Mouse (Mus musculus) forebrain, embryonic 14.5 days (tissue): ENCODE data around the gene Arl15. TPM values are rescaled to one million over a fixed set of nuclear protein-coding genes. Genes with fewer than 3 reads are reported as not detected.

Source experiments
- ATAC-seq: fragments of 200-750 bp; cut with Nextera tagmentation; 2 replicates; pipeline ENCODE4 v1.8.0; 2017; ENCODE audit warnings: mild to moderate bottlenecking, moderate library complexity
- DNase-seq: peaks from one replicate; pipeline ENCODE4 v3.0.0-alpha.2; 2015; ENCODE audit warnings: low spot score
- H3K27ac ChIP-seq: fragments of 300-500 bp; sonication (generic); 2 replicates; pipeline ENCODE4 v1.5.1; 2014; ENCODE audit warnings: low read depth, mild to moderate bottlenecking, control low read depth, low read length, moderate library complexity
- H3K27me3 ChIP-seq: fragments of 300-500 bp; sonication (generic); replicated peaks from 2 replicates; pipeline ENCODE4 v1.6.1; 2014; ENCODE audit warnings: low read length, control low read depth, mixed read lengths; ENCODE audit not compliant: control insufficient read depth, insufficient read depth
- H3K36me3 ChIP-seq: fragments of 300-500 bp; sonication (generic); 2 replicates; pipeline ENCODE4 v1.6.1; 2014; ENCODE audit warnings: low read length, control low read depth; ENCODE audit not compliant: control insufficient read depth, insufficient read depth
- H3K4me1 ChIP-seq: fragments of 300-500 bp; sonication (generic); 2 replicates; pipeline ENCODE4 v1.6.1; 2014; ENCODE audit warnings: antibody characterized with exemption, low read length, control low read depth; ENCODE audit not compliant: control insufficient read depth, insufficient read depth
- H3K4me2 ChIP-seq: fragments of 300-500 bp; sonication (generic); 2 replicates; pipeline ENCODE4 v1.6.1; 2014; ENCODE audit warnings: mild to moderate bottlenecking, control low read depth, low read length
- H3K4me3 ChIP-seq: fragments of 300-500 bp; sonication (generic); 2 replicates; pipeline ENCODE4 v1.5.1; 2014; ENCODE audit warnings: low read depth, low read length, control low read depth
- H3K9ac ChIP-seq: fragments of 300-500 bp; sonication (generic); 2 replicates; pipeline ENCODE4 v1.6.1; 2014; ENCODE audit warnings: mild to moderate bottlenecking, low read length, control low read depth, moderate library complexity
- H3K9me3 ChIP-seq: fragments of 300-500 bp; sonication (generic); replicated peaks from 2 replicates; pipeline ENCODE4 v1.6.1; 2016; ENCODE audit warnings: low read length, control low read depth, mixed read lengths; ENCODE audit not compliant: control insufficient read depth
- WGBS: fragments of 180-500 bp; shearing (Covaris S2); extraction: QIAGEN DNeasy Blood & Tissue Kit; methylation state at CpG from one replicate; pipeline ENCODE4 v1.1.7; 2014; 5-methylcytosine and 5-hydroxymethylcytosine counted together
- polyA plus RNA-seq: library from polyadenylated mRNA; unstranded; fragments of >200 nt; fragmentation: Nextera tagmentation; extraction: Ambion mirVana; gene quantifications from 2 replicates; pipeline ENCODE4 v1.2.1, GENCODE M21; 2014

Arl15 gene
- polyA plus RNA-seq, 1 experiment from 2014 or later, result 18.7 TPM

GRCm38 (mm10) chr13:114077584-114078270 is 283.4 kb downstream of the Arl15 start:
- Histone ChIP-seq H3K27me3 (no peaks in the 10 kb centered on the region), H3K9ac (0 out of 2 replicates have a peak overlapping the region, but pooled peaks have one; percentile 17), H3K4me2 (0 out of 2 replicates have a peak overlapping the region, but pooled peaks have one; percentile 12), H3K27ac (peak overlapping the region; percentile 22; the same call in 1 of the 2 replicates), H3K36me3 (no peaks in the 10 kb centered on the region), H3K9me3 (no peaks in the 10 kb centered on the region), H3K4me3 (no peak overlapping the region), H3K4me1 (peaks cover 8% of the 10 kb centered on the region)
- peak; percentile 63 for ATAC-seq
- DNase-seq, result peak; percentile 60
- WGBS, result 22% methylated on average over 17 of the region's 17 CpGs

GRCm38 (mm10) chr13:114078851-114079250 is 284.5 kb downstream of the Arl15 start:
- DNase-seq, result no peak
- Histone ChIP-seq H3K4me1 (peaks cover 8% of the 10 kb centered on the region), H3K9me3 (no peaks in the 10 kb centered on the region), H3K36me3 (no peaks in the 10 kb centered on the region), H3K9ac (no peak overlapping the region), H3K27ac (no peak overlapping the region), H3K4me2 (no peak overlapping the region), H3K27me3 (no peaks in the 10 kb centered on the region), H3K4me3 (no peak overlapping the region)
- no peak for ATAC-seq
- WGBS, result 87% methylated on average over 4 of the region's 4 CpGs

- WGBS, result 91% methylated on average over 6 of the region's 6 CpGs
- Histone ChIP-seq H3K36me3 (no peaks in the 10 kb centered on the region), H3K4me1 (peaks cover 8% of the 10 kb centered on the region), H3K9ac (no peak overlapping the region), H3K9me3 (no peaks in the 10 kb centered on the region), H3K4me3 (no peak overlapping the region), H3K27ac (no peak overlapping the region), H3K4me2 (no peak overlapping the region), H3K27me3 (no peaks in the 10 kb centered on the region)
- no peak for ATAC-seq
- no peak for DNase-seq
Measured at GRCm38 (mm10) chr13:114079751-114080150, 285.4 kb downstream of the Arl15 start.

GRCm38 (mm10) chr13:114080491-114080890 is 286.2 kb downstream of the Arl15 start:
- Histone ChIP-seq H3K4me3 (no peak overlapping the region), H3K9me3 (no peaks in the 10 kb centered on the region), H3K27ac (no peak overlapping the region), H3K27me3 (no peaks in the 10 kb centered on the region), H3K4me1 (peaks cover 8% of the 10 kb centered on the region), H3K36me3 (no peaks in the 10 kb centered on the region), H3K4me2 (no peak overlapping the region), H3K9ac (no peak overlapping the region)
- 92% methylated on average over 8 of the region's 8 CpGs for WGBS
- ATAC-seq (no peak), DNase-seq (no peak)

- H3K9me3 ChIP-seq, result no peaks in the 10 kb centered on the region
- no peak overlapping the region for H3K4me2 ChIP-seq
- H3K4me1 ChIP-seq, result no peaks in the 10 kb centered on the region
- no peak for DNase-seq
- no peak for ATAC-seq
- H3K4me3 ChIP-seq, result no peak overlapping the region
- 93% methylated on average over 3 of the region's 3 CpGs for WGBS
- no peaks in the 10 kb centered on the region for H3K36me3 ChIP-seq
- H3K9ac ChIP-seq, result no peak overlapping the region
- H3K27me3 ChIP-seq, result no peaks in the 10 kb centered on the region
- no peak overlapping the region for H3K27ac ChIP-seq
Measured at GRCm38 (mm10) chr13:114083570-114084138, 289.3 kb downstream of the Arl15 start.

GRCm38 (mm10) chr13:114085442-114085841 is 291.1 kb downstream of the Arl15 start:
- 81% methylated on average over 8 of the region's 8 CpGs for WGBS
- no peak for ATAC-seq

GRCm38 (mm10) chr13:114086325-114086724 is 292.0 kb downstream of the Arl15 start:
- 86% methylated on average over 5 of the region's 5 CpGs for WGBS
- no peak for DNase-seq
- H3K4me1 ChIP-seq, result no peaks in the 10 kb centered on the region
- no peak for ATAC-seq
- H3K27me3 ChIP-seq, result no peaks in the 10 kb centered on the region
- H3K9me3 ChIP-seq, result no peaks in the 10 kb centered on the region
- H3K4me3 ChIP-seq, result no peak overlapping the region
- no peak overlapping the region for H3K4me2 ChIP-seq
- no peak overlapping the region for H3K27ac ChIP-seq
- H3K9ac ChIP-seq, result no peak overlapping the region
- H3K36me3 ChIP-seq, result no peaks in the 10 kb centered on the region

More at GRCm38 (mm10) chr13:114085442-114085841, 291.1 kb downstream of the Arl15 start:
- no peak overlapping the region for H3K4me2 ChIP-seq
- no peak overlapping the region for H3K4me3 ChIP-seq
- H3K4me1 ChIP-seq, result no peaks in the 10 kb centered on the region
- H3K9ac ChIP-seq, result no peak overlapping the region
- H3K9me3 ChIP-seq, result no peaks in the 10 kb centered on the region
- H3K27me3 ChIP-seq, result no peaks in the 10 kb centered on the region
- no peaks in the 10 kb centered on the region for H3K36me3 ChIP-seq
- no peak for DNase-seq
- H3K27ac ChIP-seq, result no peak overlapping the region

- DNase-seq, result no peak
- H3K4me2 ChIP-seq, result no peak overlapping the region
- H3K4me1 ChIP-seq, result no peaks in the 10 kb centered on the region
- no peak overlapping the region for H3K4me3 ChIP-seq
- H3K27me3 ChIP-seq, result no peaks in the 10 kb centered on the region
- ATAC-seq, result no peak
- no peak overlapping the region for H3K9ac ChIP-seq
- no peaks in the 10 kb centered on the region for H3K36me3 ChIP-seq
- no peaks in the 10 kb centered on the region for H3K9me3 ChIP-seq
- WGBS, result 91% methylated on average over 5 of the region's 5 CpGs
- H3K27ac ChIP-seq, result no peak overlapping the region
Measured at GRCm38 (mm10) chr13:114086801-114087200, 292.5 kb downstream of the Arl15 start.
